Mouse (Mus musculus) right cerebral cortex, adult 2 months (tissue): ENCODE data around the gene Slc6a13.

Source experiments
- DNase-seq, 2 experiments: peaks; one replicate each; pipeline ENCODE4 v3.0.0; 2021 to 2022; ENCODE audit warnings: low spot score in 2 of 2

The Slc6a13 gene

GRCm38 (mm10) chr6:121299954-121300353 lies at the start of gene Slc6a13:
TSS of gene Slc6a13 (plus strand) at chr6:121300227.
- no peak for DNase-seq

GRCm38 (mm10) chr6:121250406-121250805 lies 49.6 kb upstream of the Slc6a13 start:
- DNase-seq = no peak

- no peak for DNase-seq
Observed at GRCm38 (mm10) chr6:121251256-121251655, 48.8 kb upstream of the Slc6a13 start.

- DNase-seq = peak; percentile 87 to 90
Observed at GRCm38 (mm10) chr6:121260548-121260947, 39.5 kb upstream of the Slc6a13 start.

- DNase-seq = no peak
Observed at GRCm38 (mm10) chr6:121261233-121261632, 38.8 kb upstream of the Slc6a13 start.

- DNase-seq = no peak
Observed at GRCm38 (mm10) chr6:121262004-121262403, 38.0 kb upstream of the Slc6a13 start.

GRCm38 (mm10) chr6:121262496-121262895 lies 37.5 kb upstream of the Slc6a13 start:
- DNase-seq = no peak

- no peak for DNase-seq
Observed at GRCm38 (mm10) chr6:121270156-121270555, 29.9 kb upstream of the Slc6a13 start.

- no peak for DNase-seq
Observed at GRCm38 (mm10) chr6:121271707-121272074, 28.3 kb upstream of the Slc6a13 start.

- peak; percentile 88 to 91 for DNase-seq
Observed at GRCm38 (mm10) chr6:121272075-121272800, 27.8 kb upstream of the Slc6a13 start.

GRCm38 (mm10) chr6:121274356-121274755 lies 25.7 kb upstream of the Slc6a13 start:
- DNase-seq = peak; percentile 18 to 26

- DNase-seq = no peak
Observed at GRCm38 (mm10) chr6:121284132-121284531, 15.9 kb upstream of the Slc6a13 start.

GRCm38 (mm10) chr6:121299317-121299716 lies 710 bp upstream of the Slc6a13 start:
- no peak for DNase-seq

GRCm38 (mm10) chr6:121300504-121300903 lies 477 bp downstream of the Slc6a13 start:
- no peak for DNase-seq

GRCm38 (mm10) chr6:121303466-121304220 lies 3.6 kb downstream of the Slc6a13 start:
- no peak for DNase-seq

- DNase-seq = no peak
Observed at GRCm38 (mm10) chr6:121304630-121305029, 4.6 kb downstream of the Slc6a13 start.

- DNase-seq = no peak
Observed at GRCm38 (mm10) chr6:121305571-121305970, 5.5 kb downstream of the Slc6a13 start.

- DNase-seq = no peak
Observed at GRCm38 (mm10) chr6:121310984-121311383, 11.0 kb downstream of the Slc6a13 start.

GRCm38 (mm10) chr6:121319099-121319498 lies 19.1 kb downstream of the Slc6a13 start:
- DNase-seq = no peak

- DNase-seq = no peak
Observed at GRCm38 (mm10) chr6:121322381-121323110, 22.5 kb downstream of the Slc6a13 start.

GRCm38 (mm10) chr6:121325298-121325697 lies 25.3 kb downstream of the Slc6a13 start:
- no peak for DNase-seq

GRCm38 (mm10) chr6:121325740-121326139 lies 25.7 kb downstream of the Slc6a13 start:
- no peak for DNase-seq
